Mouse (Mus musculus): ENCODE measurements at regions not wholly inside any gene's neighbourhood (a gene's known extent, or its start where the extent isn't known, plus 50 kb on each side); places are given as distances from the start of the nearest gene placed in this dataset.

- Histone ChIP-seq H3K27ac (replicated peaks) (no peak overlapping the region), H3K9me3 (no peaks in the 10 kb centered on the region), H3K36me3 (replicated peaks) (no peaks in the 10 kb centered on the region), H3K4me3 (no peak overlapping the region), H3K4me1 (no peaks in the 10 kb centered on the region), H3K27me3 (replicated peaks; ENCODE audit: low read depth, poor library complexity, severe bottlenecking) (no peaks in the 10 kb centered on the region)
- no peak for DNase-seq (ENCODE audit: low spot score)
- 76% methylated on average over 2 of the region's 2 CpGs for WGBS
Measured at GRCm38 (mm10) chr12:59834809-59835208, 615.3 kb upstream of the Fbxo33 start.

- no peak overlapping the region for H3K27ac ChIP-seq (replicated peaks)
- no peaks in the 10 kb centered on the region for H3K36me3 ChIP-seq (replicated peaks)
- H3K9me3 ChIP-seq: no peaks in the 10 kb centered on the region
- H3K27me3 ChIP-seq (replicated peaks; ENCODE audit: low read depth, poor library complexity, severe bottlenecking): no peaks in the 10 kb centered on the region
- H3K4me3 ChIP-seq: no peak overlapping the region
- WGBS: 92% methylated on average over 3 of the region's 3 CpGs
- H3K4me1 ChIP-seq: no peaks in the 10 kb centered on the region
- DNase-seq (ENCODE audit: low spot score): no peak
Measured at GRCm38 (mm10) chr12:59822918-59823317, 603.4 kb upstream of the Fbxo33 start.

GRCm38 (mm10) chr12:59822435-59822834 is 602.9 kb upstream of the Fbxo33 start:
- no peak for DNase-seq (ENCODE audit: low spot score)
- H3K9me3 ChIP-seq: no peaks in the 10 kb centered on the region
- H3K27me3 ChIP-seq (replicated peaks; ENCODE audit: low read depth, poor library complexity, severe bottlenecking): no peaks in the 10 kb centered on the region
- no peaks in the 10 kb centered on the region for H3K4me1 ChIP-seq
- no peaks in the 10 kb centered on the region for H3K36me3 ChIP-seq (replicated peaks)
- H3K27ac ChIP-seq (replicated peaks): no peak overlapping the region
- no peak overlapping the region for H3K4me3 ChIP-seq
- WGBS: 76% methylated on average over 2 of the region's 2 CpGs

- no peaks in the 10 kb centered on the region for H3K36me3 ChIP-seq (replicated peaks)
- H3K4me3 ChIP-seq: no peak overlapping the region
- H3K9me3 ChIP-seq: no peaks in the 10 kb centered on the region
- H3K27ac ChIP-seq (replicated peaks): no peak overlapping the region
- no peak for DNase-seq (ENCODE audit: low spot score)
- no peaks in the 10 kb centered on the region for H3K27me3 ChIP-seq (replicated peaks; ENCODE audit: low read depth, poor library complexity, severe bottlenecking)
- no peaks in the 10 kb centered on the region for H3K4me1 ChIP-seq
- WGBS: 85% methylated on average over 2 of the region's 2 CpGs
Measured at GRCm38 (mm10) chr12:59821698-59822097, 602.2 kb upstream of the Fbxo33 start.

GRCm38 (mm10) chr12:59815965-59816364 is 596.4 kb upstream of the Fbxo33 start:
- H3K9me3 ChIP-seq: no peaks in the 10 kb centered on the region
- no peak overlapping the region for H3K27ac ChIP-seq (replicated peaks)
- peaks cover 5% of the 10 kb centered on the region; the same call in 1 of the 2 replicates for H3K4me1 ChIP-seq
- H3K36me3 ChIP-seq (replicated peaks): no peaks in the 10 kb centered on the region
- no peaks in the 10 kb centered on the region for H3K27me3 ChIP-seq (replicated peaks; ENCODE audit: low read depth, poor library complexity, severe bottlenecking)
- no peak for DNase-seq (ENCODE audit: low spot score)
- 39% methylated on average over 4 of the region's 4 CpGs for WGBS
- no peak overlapping the region for H3K4me3 ChIP-seq

GRCm38 (mm10) chr12:59814356-59814755 is 594.8 kb upstream of the Fbxo33 start:
- H3K4me1 ChIP-seq: peaks cover 5% of the 10 kb centered on the region; the same call in 1 of the 2 replicates
- 89% methylated on average over 13 of the region's 13 CpGs for WGBS
- no peak overlapping the region for H3K27ac ChIP-seq (replicated peaks)
- H3K4me3 ChIP-seq: no peak overlapping the region
- H3K9me3 ChIP-seq: no peaks in the 10 kb centered on the region
- no peaks in the 10 kb centered on the region for H3K36me3 ChIP-seq (replicated peaks)
- no peaks in the 10 kb centered on the region for H3K27me3 ChIP-seq (replicated peaks; ENCODE audit: low read depth, poor library complexity, severe bottlenecking)
- no peak for DNase-seq (ENCODE audit: low spot score)

GRCm38 (mm10) chr12:59809224-59809623 is 589.7 kb upstream of the Fbxo33 start:
- WGBS: 30% methylated on average over 2 of the region's 2 CpGs
- DNase-seq (ENCODE audit: low spot score): no peak

GRCm38 (mm10) chr12:59798051-59798450 is 578.5 kb upstream of the Fbxo33 start:
- Histone ChIP-seq H3K36me3 (replicated peaks) (no peaks in the 10 kb centered on the region), H3K9me3 (no peaks in the 10 kb centered on the region), H3K27ac (replicated peaks) (no peak overlapping the region), H3K4me3 (no peak overlapping the region), H3K4me1 (no peaks in the 10 kb centered on the region), H3K27me3 (replicated peaks; ENCODE audit: low read depth, poor library complexity, severe bottlenecking) (no peaks in the 10 kb centered on the region)
- DNase-seq (ENCODE audit: low spot score): no peak
- 56% methylated on average over 3 of the region's 3 CpGs for WGBS

More at GRCm38 (mm10) chr12:59809224-59809623, 589.7 kb upstream of the Fbxo33 start:
- Histone ChIP-seq H3K4me3 (no peak overlapping the region), H3K9me3 (no peaks in the 10 kb centered on the region), H3K27ac (replicated peaks) (no peak overlapping the region), H3K4me1 (no peaks in the 10 kb centered on the region), H3K36me3 (replicated peaks) (no peaks in the 10 kb centered on the region), H3K27me3 (replicated peaks; ENCODE audit: low read depth, poor library complexity, severe bottlenecking) (no peaks in the 10 kb centered on the region)

- no peak overlapping the region for H3K4me3 ChIP-seq
- no peaks in the 10 kb centered on the region for H3K4me1 ChIP-seq
- 57% methylated on average over 4 of the region's 4 CpGs for WGBS
- H3K9me3 ChIP-seq: no peaks in the 10 kb centered on the region
- H3K27ac ChIP-seq (replicated peaks): no peak overlapping the region
- no peaks in the 10 kb centered on the region for H3K36me3 ChIP-seq (replicated peaks)
- peak; percentile 24 for DNase-seq (ENCODE audit: low spot score)
- no peaks in the 10 kb centered on the region for H3K27me3 ChIP-seq (replicated peaks; ENCODE audit: low read depth, poor library complexity, severe bottlenecking)
Measured at GRCm38 (mm10) chr12:59791473-59791872, 571.9 kb upstream of the Fbxo33 start.

- Histone ChIP-seq H3K27me3 (replicated peaks; ENCODE audit: low read depth, poor library complexity, severe bottlenecking) (no peaks in the 10 kb centered on the region), H3K27ac (replicated peaks) (no peak overlapping the region), H3K4me1 (no peaks in the 10 kb centered on the region), H3K36me3 (replicated peaks) (no peaks in the 10 kb centered on the region), H3K9me3 (no peaks in the 10 kb centered on the region), H3K4me3 (no peak overlapping the region)
- DNase-seq (ENCODE audit: low spot score): no peak
- 83% methylated on average over 4 of the region's 4 CpGs for WGBS
Measured at GRCm38 (mm10) chr12:59786831-59787230, 567.3 kb upstream of the Fbxo33 start.

- Histone ChIP-seq H3K4me1 (no peaks in the 10 kb centered on the region), H3K4me3 (no peak overlapping the region), H3K27me3 (replicated peaks; ENCODE audit: low read depth, poor library complexity, severe bottlenecking) (no peaks in the 10 kb centered on the region), H3K27ac (replicated peaks) (no peak overlapping the region), H3K9me3 (no peaks in the 10 kb centered on the region), H3K36me3 (replicated peaks) (no peaks in the 10 kb centered on the region)
- 97% methylated on average over 1 of the region's 1 CpGs for WGBS
- no peak for DNase-seq (ENCODE audit: low spot score)
Measured at GRCm38 (mm10) chr12:59770980-59771379, 551.5 kb upstream of the Fbxo33 start.

GRCm38 (mm10) chr12:59762260-59762659 is 542.7 kb upstream of the Fbxo33 start:
- Histone ChIP-seq H3K27ac (replicated peaks) (no peak overlapping the region), H3K9me3 (no peaks in the 10 kb centered on the region), H3K4me1 (no peaks in the 10 kb centered on the region), H3K27me3 (replicated peaks; ENCODE audit: low read depth, poor library complexity, severe bottlenecking) (no peaks in the 10 kb centered on the region), H3K4me3 (no peak overlapping the region), H3K36me3 (replicated peaks) (no peaks in the 10 kb centered on the region)
- no peak for DNase-seq (ENCODE audit: low spot score)
- 89% methylated on average over 1 of the region's 1 CpGs for WGBS

- 79% methylated on average over 2 of the region's 2 CpGs for WGBS
- Histone ChIP-seq H3K27ac (replicated peaks) (no peak overlapping the region), H3K36me3 (replicated peaks) (no peaks in the 10 kb centered on the region), H3K27me3 (replicated peaks; ENCODE audit: low read depth, poor library complexity, severe bottlenecking) (no peaks in the 10 kb centered on the region), H3K9me3 (no peaks in the 10 kb centered on the region), H3K4me1 (no peaks in the 10 kb centered on the region), H3K4me3 (no peak overlapping the region)
- no peak for DNase-seq (ENCODE audit: low spot score)
Measured at GRCm38 (mm10) chr12:59744768-59745167, 525.2 kb upstream of the Fbxo33 start.

GRCm38 (mm10) chr12:59743211-59743610 is 523.7 kb upstream of the Fbxo33 start:
- Histone ChIP-seq H3K36me3 (replicated peaks) (no peaks in the 10 kb centered on the region), H3K4me1 (no peaks in the 10 kb centered on the region), H3K4me3 (no peak overlapping the region), H3K27me3 (replicated peaks; ENCODE audit: low read depth, poor library complexity, severe bottlenecking) (no peaks in the 10 kb centered on the region), H3K27ac (replicated peaks) (no peak overlapping the region), H3K9me3 (no peaks in the 10 kb centered on the region)
- 87% methylated on average over 11 of the region's 11 CpGs for WGBS
- DNase-seq (ENCODE audit: low spot score): no peak
